ENCODE assay signal across 27 mouse cellular contexts in genomic region chr5:35946841-35947240, GRCm38 (mm10). TPM values are rescaled to one million over a fixed set of nuclear protein-coding genes. Genes with fewer than 3 reads are reported as not detected.
A peak's percentile ranks its signal among the peaks of the same experiment; 100 is the strongest.
DNase-seq lines count a peak whose midpoint lies in the region; ATAC-seq lines count a peak whose summit lies in the region.
"Had no signal": no experiment of that assay in that cellular context is flagged by ENCODE, and none has a peak within 500 bp of the region (broad histone marks: within the 10 kb centered on the region; RNA-seq: fewer than 3 reads in every experiment).

No protein-coding gene starts in this region.

- intact Hi-C loops in heart, postnatal 25 days (cut with DNase I): no loop called here

- peak overlapping the region; percentile 6 to 57 for H3K27ac ChIP-seq in heart, embryonic 14.5 days (replicated peaks in 1 of 2; ENCODE audit: control insufficient read depth in 1 of 2, insufficient read depth in 1 of 2, low read depth in 2 of 2, low read length in 2 of 2)
- H3K27ac ChIP-seq in kidney, embryonic 15.5 days: 0 out of 2 replicates have a peak overlapping the region, but pooled peaks have one; percentile 6
- peak overlapping the region; percentile 81 for H3K27ac ChIP-seq in brown adipose tissue, adult 24 weeks (replicated peaks; ENCODE audit: low read depth, low read length)
- H3K27ac ChIP-seq: forebrain, embryonic 15.5 days; heart, adult 2 months; hindbrain, postnatal 0 days; intestine, embryonic 15.5 days; kidney, postnatal 0 days; liver, embryonic 12.5 days; stomach, embryonic 15.5 days had no signal

- H3K9me3 ChIP-seq in heart, embryonic 14.5 days (ENCODE audit: control insufficient read depth, low read length): no peaks in the 10 kb centered on the region
- no peaks in the 10 kb centered on the region for H3K9me3 ChIP-seq in kidney, embryonic 15.5 days (replicated peaks)
- H3K9me3 ChIP-seq: forebrain, embryonic 15.5 days; hindbrain, embryonic 10.5 days; intestine, embryonic 15.5 days; liver, embryonic 12.5 days; stomach, embryonic 15.5 days had no signal

- peaks cover 78% of the 10 kb centered on the region for H3K36me3 ChIP-seq in heart, embryonic 14.5 days (ENCODE audit: control insufficient read depth, insufficient read depth, low read length)
- H3K36me3 ChIP-seq in kidney, embryonic 15.5 days: peaks cover 84% of the 10 kb centered on the region
- H3K36me3 ChIP-seq: liver, embryonic 12.5 days had no signal

- peaks cover 45 to 51% of the 10 kb centered on the region in 2 experiments for H3K4me1 ChIP-seq in heart, embryonic 14.5 days (ENCODE audit: control insufficient read depth in 2 of 2, insufficient read depth in 2 of 2, low read length in 2 of 2)
- peaks cover 34% of the 10 kb centered on the region for H3K4me1 ChIP-seq in kidney, embryonic 15.5 days
- peaks cover 16% of the 10 kb centered on the region for H3K4me1 ChIP-seq in brown adipose tissue, adult 24 weeks (ENCODE audit: control insufficient read depth, insufficient read depth, insufficient read length, low read length)
- H3K4me1 ChIP-seq: liver, embryonic 12.5 days had no signal

- H3K4me2 ChIP-seq in heart, embryonic 14.5 days (ENCODE audit: low read length): no peak overlapping the region
- no peak overlapping the region for H3K4me2 ChIP-seq in kidney, embryonic 15.5 days
- H3K4me2 ChIP-seq: forebrain, embryonic 15.5 days; intestine, embryonic 15.5 days; liver, embryonic 12.5 days; stomach, embryonic 15.5 days had no signal

- H3K9ac ChIP-seq in heart, embryonic 14.5 days (ENCODE audit: low read length): no peak overlapping the region
- H3K9ac ChIP-seq in kidney, embryonic 15.5 days: no peak overlapping the region
- H3K9ac ChIP-seq: forebrain, embryonic 15.5 days; intestine, embryonic 15.5 days; liver, embryonic 12.5 days; liver, postnatal 0 days; stomach, embryonic 15.5 days had no signal

- H3K4me3 ChIP-seq in heart, embryonic 14.5 days (ENCODE audit: control insufficient read depth in 1 of 2, insufficient read depth in 1 of 2, low read depth in 1 of 2, low read length in 2 of 2): no peak overlapping the region
- no peak overlapping the region for H3K4me3 ChIP-seq in kidney, embryonic 15.5 days (replicated peaks)
- H3K4me3 ChIP-seq in brown adipose tissue, adult 24 weeks (ENCODE audit: insufficient read depth, low read depth, low read length): no peak overlapping the region
- H3K4me3 ChIP-seq: forebrain, embryonic 10.5 days; forebrain, embryonic 15.5 days; heart, adult 2 months; hindbrain, embryonic 10.5 days; intestine, embryonic 15.5 days; liver, embryonic 12.5 days; stomach, embryonic 15.5 days had no signal

- WGBS in heart, embryonic 14.5 days: 37% methylated on average over 2 of the region's 2 CpGs
- 94% methylated on average over 2 of the region's 2 CpGs for WGBS in kidney, embryonic 15.5 days

- H3K27me3 ChIP-seq in heart, embryonic 14.5 days (ENCODE audit: control insufficient read depth, insufficient read depth, low read length): no peaks in the 10 kb centered on the region
- H3K27me3 ChIP-seq in kidney, embryonic 15.5 days: no peaks in the 10 kb centered on the region
- H3K27me3 ChIP-seq: forebrain, embryonic 15.5 days; intestine, embryonic 15.5 days; liver, embryonic 12.5 days; stomach, embryonic 15.5 days had no signal

- DNase-seq in heart, postnatal 25 days (ENCODE audit: low spot score): no peak
- DNase-seq in kidney, postnatal 10 days: no peak
- peak; percentile 87 for DNase-seq in adipocyte (ENCODE audit: low spot score)
- DNase-seq: adrenal gland, adult 2 months; B cell, adult 2 months; cerebellum, adult 11 months; cerebellum, adult 9-10 months; cerebellum, postnatal 36 days; gastrocnemius, postnatal 25 days; heart, adult 2 months; kidney, adult 2 months; layer of hippocampus, postnatal 36 days; liver, postnatal 0 days; midbrain, embryonic 14.5 days; retina, postnatal 1 day; right cerebral cortex, postnatal 25 days had no signal

- peak; percentile 19; the same call in 1 of the 2 replicates for ATAC-seq in heart, embryonic 14.5 days (ENCODE audit: insufficient number of reproducible peaks, insufficient read depth, low FRiP score, low read depth)
- ATAC-seq in kidney, embryonic 15.5 days (replicated peaks; ENCODE audit: low FRiP score): no peak
- ATAC-seq: intestine, embryonic 15.5 days; liver, embryonic 12.5 days; liver, postnatal 0 days had no signal

RNA-seq across cellular contexts. Expression of gene Afap1, which starts 53.7 kb away (rescaled TPM):
- 24.8 and 27.3 TPM in 2 replicates for polyA plus RNA-seq in heart, embryonic 14.5 days (2014; fragmentation: Nextera tagmentation; extraction: Ambion mirVana)
- total RNA-seq in heart, postnatal 25 days (2021): 10 to 100 TPM; 22.8 to 23.9 TPM
- 24.7 and 25.4 TPM in 2 replicates for polyA plus RNA-seq in kidney, embryonic 15.5 days (2015; fragmentation: Nextera tagmentation; extraction: Ambion mirVana)
- polyA plus RNA-seq in brown adipose tissue, adult 24 weeks (2012; ENCODE audit: insufficient read depth, insufficient read length, missing spikeins): 19.0 and 19.3 TPM in 2 replicates

Comparison
In these comparisons a context has a peak if more than half of its experiments do, and no peak if none do; other contexts are left out.
1. H3K27ac ChIP-seq: peak in every context shown above with its lines; median percentile 81 in brown adipose tissue, adult 24 weeks; 32 in heart, embryonic 14.5 days; 6 in kidney, embryonic 15.5 days.